Mouse (Mus musculus) stomach, embryonic 16.5 days (tissue): ENCODE measurements around the gene 2200002D01Rik. TPM values are rescaled to one million over a fixed set of nuclear protein-coding genes. Genes with fewer than 3 reads are reported as not detected.

Experiments
- ATAC-seq: fragments of 200-750 bp; cut with Nextera tagmentation; 2 replicates; pipeline ENCODE4 v1.8.0; 2017; ENCODE audit warnings: moderate number of reproducible peaks, moderate TSS enrichment; ENCODE audit not compliant: insufficient read depth, low FRiP score
- H3K27ac ChIP-seq: fragments of 300-500 bp; sonication (generic); 2 replicates; pipeline ENCODE4 v1.5.1; 2014; ENCODE audit warnings: low read length
- H3K27me3 ChIP-seq: fragments of 300-500 bp; sonication (generic); 2 replicates; pipeline ENCODE4 v1.6.1; 2014; ENCODE audit warnings: low read length, control low read depth, mixed read lengths; ENCODE audit not compliant: control insufficient read depth, insufficient read depth
- H3K36me3 ChIP-seq: fragments of 300-500 bp; sonication (generic); 2 replicates; pipeline ENCODE4 v1.6.1; 2014; ENCODE audit warnings: low read length; ENCODE audit not compliant: control insufficient read depth, insufficient read depth
- H3K4me1 ChIP-seq: fragments of 300-500 bp; sonication (generic); 2 replicates; pipeline ENCODE4 v1.6.1; 2014; ENCODE audit warnings: low read length, control low read depth, mixed read lengths; ENCODE audit not compliant: control insufficient read depth, insufficient read depth
- H3K4me2 ChIP-seq: fragments of 300-500 bp; sonication (generic); 2 replicates; pipeline ENCODE4 v1.6.1; 2014; ENCODE audit warnings: low read depth, low read length, mixed read lengths
- H3K4me3 ChIP-seq: fragments of 300-500 bp; sonication (generic); replicated peaks from 2 replicates; pipeline ENCODE4 v1.5.1; 2014; ENCODE audit warnings: mild to moderate bottlenecking, low read length
- H3K9ac ChIP-seq: fragments of 300-500 bp; sonication (generic); 2 replicates; pipeline ENCODE4 v1.6.1; 2014; ENCODE audit warnings: low read length
- H3K9me3 ChIP-seq: fragments of 300-500 bp; sonication (generic); replicated peaks from 2 replicates; pipeline ENCODE4 v1.6.1; 2016; ENCODE audit warnings: low read length, control low read depth; ENCODE audit not compliant: control insufficient read depth
- WGBS: fragments of 180-500 bp; shearing (Covaris S2); extraction: QIAGEN DNeasy Blood & Tissue Kit; methylation state at CpG from one replicate; pipeline ENCODE4 v1.1.7; 2014; 5-methylcytosine and 5-hydroxymethylcytosine counted together
- polyA plus RNA-seq: library from polyadenylated mRNA; unstranded; fragments of >200 nt; fragmentation: Nextera tagmentation; extraction: Ambion mirVana; gene quantifications from 2 replicates; pipeline ENCODE4 v1.2.1, GENCODE M21; 2015

2200002D01Rik gene
- polyA plus RNA-seq, 1 experiment from 2014 or later = 80.2 TPM

DNA sequence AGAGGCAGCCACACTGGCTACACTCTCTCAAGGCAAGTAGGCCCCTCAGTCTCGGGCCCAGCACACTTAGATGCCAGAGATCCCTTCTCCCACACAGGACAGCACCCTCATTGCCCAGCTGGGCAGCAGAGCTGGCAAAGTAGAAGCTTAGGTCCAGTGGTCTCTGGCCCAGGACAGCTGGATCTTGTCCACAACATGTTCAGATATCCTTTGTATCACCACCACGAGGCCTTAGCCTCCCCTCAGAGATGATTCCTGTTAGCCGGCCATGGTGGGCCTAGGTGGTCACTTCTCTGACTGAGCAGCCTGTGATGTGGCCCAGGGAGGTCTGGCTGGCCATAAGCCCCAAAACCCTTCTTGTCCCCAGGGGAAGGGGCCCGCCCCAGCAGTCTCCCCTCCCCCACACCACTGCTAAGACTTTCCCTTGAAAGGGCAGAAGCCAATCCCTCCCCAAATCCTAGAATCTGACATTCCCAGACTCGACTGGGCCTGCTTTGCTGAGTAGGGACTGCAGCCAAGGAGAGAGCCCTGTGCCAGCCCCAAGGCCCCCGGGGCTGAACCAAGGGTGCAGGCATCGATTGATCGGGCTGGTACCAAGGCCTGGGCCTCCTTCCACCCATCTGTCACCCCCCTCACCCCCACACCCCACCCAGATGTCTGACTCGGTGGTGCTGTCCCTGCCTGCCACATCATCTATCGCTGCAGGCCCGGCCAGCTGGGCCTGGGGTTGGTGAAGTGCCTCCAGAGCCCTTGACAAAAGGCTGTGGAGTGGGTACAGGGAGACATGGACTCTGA is 42.6 kb upstream of the 2200002D01Rik start:
- no peaks in the 10 kb centered on the region for H3K27me3 ChIP-seq
- peak overlapping the region; percentile 95 for H3K27ac ChIP-seq
- no peak for ATAC-seq
- H3K4me2 ChIP-seq = peak overlapping the region; percentile 86
- H3K4me1 ChIP-seq = peaks cover 38% of the 10 kb centered on the region
- peak overlapping the region; percentile 66 for H3K9ac ChIP-seq
- WGBS = 31% methylated on average over 11 of the region's 11 CpGs
- H3K4me3 ChIP-seq = peak overlapping the region; percentile 63
- H3K9me3 ChIP-seq = no peaks in the 10 kb centered on the region
- H3K36me3 ChIP-seq = no peaks in the 10 kb centered on the region

DNA sequence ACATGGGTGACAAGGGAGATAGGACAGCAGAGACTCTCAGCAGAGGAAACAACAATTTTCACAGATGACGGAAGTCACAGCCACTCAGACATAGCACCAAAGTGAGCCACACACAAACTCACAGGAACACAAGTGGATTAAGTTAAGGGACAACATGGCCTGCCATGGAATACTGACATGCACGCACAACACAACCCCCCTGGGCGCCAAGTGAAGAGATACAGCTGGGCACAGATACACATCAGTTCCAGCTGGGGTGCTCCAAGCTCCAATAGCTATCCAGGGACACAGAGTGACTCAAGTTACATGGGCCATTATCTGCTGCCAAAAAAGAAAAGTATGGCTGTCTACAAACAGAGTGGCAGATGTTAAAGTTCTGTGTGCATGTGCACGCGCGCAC is 41.6 kb upstream of the 2200002D01Rik start:
- Histone ChIP-seq H3K4me3 (peak overlapping the region; percentile 63), H3K4me1 (peaks cover 38% of the 10 kb centered on the region), H3K27ac (peak overlapping the region; percentile 95), H3K4me2 (peak overlapping the region; percentile 86), H3K27me3 (no peaks in the 10 kb centered on the region), H3K9ac (peak overlapping the region; percentile 79), H3K9me3 (no peaks in the 10 kb centered on the region), H3K36me3 (no peaks in the 10 kb centered on the region)
- no peak for ATAC-seq
- 67% methylated on average over 6 of the region's 6 CpGs for WGBS

- Histone ChIP-seq H3K9ac (peak within 1 kb of the TSS; percentile 79), H3K4me3 (peak within 1 kb of the TSS; percentile 63), H3K9me3 (no peaks in the 10 kb centered on the region), H3K27me3 (no peaks in the 10 kb centered on the region), H3K27ac (peak within 1 kb of the TSS; percentile 95), H3K4me2 (peak within 1 kb of the TSS; percentile 86), H3K36me3 (no peaks in the 10 kb centered on the region), H3K4me1 (peaks cover 38% of the 10 kb centered on the region)
- peak; percentile 30; the same call in 1 of the 2 replicates for ATAC-seq
- 1% methylated on average over 59 of the region's 59 CpGs for WGBS
Measured at GRCm38 (mm10) chr7:29288942-29289638, 40.8 kb upstream of the 2200002D01Rik start, which contains the start of gene Ppp1r14a. Gene Ppp1r14a, plus strand, starts transcription at chr7:29289308.

DNA sequence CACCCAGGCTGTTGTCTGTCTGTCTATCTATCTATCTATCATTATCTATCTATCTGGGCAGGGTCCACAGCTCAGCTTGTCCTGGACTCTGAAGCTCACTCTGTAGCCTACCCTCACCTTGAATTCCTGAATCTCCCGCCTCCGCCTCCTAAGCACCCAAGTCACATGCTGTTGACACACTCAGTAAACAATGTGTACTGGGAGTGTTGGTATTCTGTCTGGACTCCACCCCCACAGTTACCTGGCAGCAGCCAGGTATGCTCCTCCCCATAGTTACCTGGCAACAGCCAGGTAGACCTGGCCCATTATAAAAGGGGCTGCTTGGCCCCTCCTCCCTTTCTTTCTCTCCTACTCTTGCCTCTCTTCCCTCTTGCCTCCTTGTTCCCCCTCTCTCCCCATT is 39.8 kb upstream of the 2200002D01Rik start:
- 69% methylated on average over 2 of the region's 2 CpGs for WGBS
- H3K4me3 ChIP-seq = no peak overlapping the region
- peak overlapping the region; percentile 27; the same call in 1 of the 2 replicates for H3K27ac ChIP-seq
- H3K4me1 ChIP-seq = peaks cover 30% of the 10 kb centered on the region
- no peaks in the 10 kb centered on the region for H3K9me3 ChIP-seq
- ATAC-seq = peak; percentile 27; the same call in 1 of the 2 replicates
- no peaks in the 10 kb centered on the region for H3K36me3 ChIP-seq
- H3K9ac ChIP-seq = no peak overlapping the region
- no peaks in the 10 kb centered on the region for H3K27me3 ChIP-seq
- no peak overlapping the region for H3K4me2 ChIP-seq

DNA sequence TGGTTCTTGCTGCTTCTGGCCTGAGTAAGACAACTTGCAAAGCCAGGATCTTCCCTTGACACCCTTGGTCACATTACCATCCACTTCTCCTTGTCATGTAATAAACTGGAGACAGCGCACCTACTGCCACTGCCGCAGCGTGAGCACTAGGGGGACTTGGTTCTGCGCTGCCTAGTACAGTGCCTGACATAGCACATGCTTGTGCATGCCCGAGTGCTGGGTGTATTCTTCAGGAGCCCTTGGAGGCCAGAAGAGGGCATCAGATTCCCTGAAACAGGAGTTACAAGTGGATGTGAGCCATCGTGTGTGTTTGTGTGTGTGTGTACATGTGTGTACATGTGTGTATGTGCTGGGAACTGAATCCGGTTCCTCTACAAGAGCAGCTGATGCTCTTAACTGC is 39.2 kb upstream of the 2200002D01Rik start:
- Histone ChIP-seq H3K4me1 (peaks cover 24% of the 10 kb centered on the region), H3K4me2 (no peak overlapping the region), H3K9me3 (no peaks in the 10 kb centered on the region), H3K36me3 (no peaks in the 10 kb centered on the region), H3K27me3 (peaks cover 1% of the 10 kb centered on the region; the same call in 1 of the 2 replicates), H3K9ac (no peak overlapping the region), H3K4me3 (no peak overlapping the region), H3K27ac (peak overlapping the region; percentile 27; the same call in 1 of the 2 replicates)
- no peak for ATAC-seq
- WGBS = 84% methylated on average over 7 of the region's 7 CpGs

DNA sequence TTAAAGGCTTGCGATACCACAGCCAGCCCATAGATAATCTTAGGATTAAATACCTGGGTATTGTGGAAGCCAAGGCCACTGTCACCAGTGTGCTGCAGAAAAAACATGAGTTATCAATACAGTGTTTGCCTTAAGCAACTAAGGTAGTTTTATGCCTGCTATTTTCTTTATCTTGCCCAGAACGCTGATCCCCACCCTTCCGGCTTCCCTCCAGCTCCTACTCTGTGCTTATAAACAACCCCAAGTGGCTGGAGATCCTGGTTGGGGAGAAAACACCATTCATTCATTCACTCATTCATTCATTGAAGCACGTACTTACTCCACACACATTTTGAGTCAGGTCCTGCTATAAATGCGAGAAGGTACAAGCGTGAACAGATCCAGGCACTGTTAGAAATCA is 36.3 kb upstream of the 2200002D01Rik start:
- Histone ChIP-seq H3K9ac (no peak overlapping the region), H3K27ac (no peak overlapping the region), H3K36me3 (no peaks in the 10 kb centered on the region), H3K4me3 (no peak overlapping the region), H3K9me3 (no peaks in the 10 kb centered on the region), H3K4me2 (no peak overlapping the region), H3K4me1 (peaks cover 8% of the 10 kb centered on the region; the same call in 1 of the 2 replicates), H3K27me3 (peaks cover 9% of the 10 kb centered on the region; the same call in 1 of the 2 replicates)
- no peak for ATAC-seq
- 78% methylated on average over 6 of the region's 6 CpGs for WGBS

GRCm38 (mm10) chr7:29283876-29284275 is 35.6 kb upstream of the 2200002D01Rik start:
- ATAC-seq = no peak
- Histone ChIP-seq H3K9me3 (no peaks in the 10 kb centered on the region), H3K36me3 (no peaks in the 10 kb centered on the region), H3K4me3 (no peak overlapping the region), H3K27me3 (peaks cover 9% of the 10 kb centered on the region; the same call in 1 of the 2 replicates), H3K4me1 (peaks cover 8% of the 10 kb centered on the region; the same call in 1 of the 2 replicates), H3K27ac (no peak overlapping the region), H3K4me2 (no peak overlapping the region), H3K9ac (no peak overlapping the region)
- WGBS = 71% methylated on average over 4 of the region's 4 CpGs

DNA sequence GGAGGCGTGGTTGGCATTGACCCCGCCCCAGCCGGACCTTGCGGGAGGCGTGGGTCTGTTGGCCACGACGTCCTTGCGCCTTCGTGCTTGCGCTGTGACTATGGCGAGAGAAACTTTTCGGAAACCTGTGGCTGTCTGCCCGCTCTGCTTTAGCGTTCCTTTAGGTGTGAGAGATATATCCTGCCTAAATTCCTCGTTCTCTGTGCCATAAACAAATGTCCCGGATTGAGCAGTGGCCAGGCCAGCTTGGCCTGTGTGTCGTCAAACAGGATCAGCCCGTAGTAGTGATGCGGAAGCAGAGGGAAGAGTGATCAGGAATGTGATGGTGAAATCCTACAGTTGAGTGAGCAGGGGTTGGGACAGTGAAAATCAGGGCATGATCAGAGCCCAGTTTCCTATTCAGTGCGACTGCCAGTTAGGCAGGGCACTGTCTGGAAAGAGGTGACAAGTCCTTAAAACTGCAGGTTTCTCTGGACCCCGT is 33.8 kb upstream of the 2200002D01Rik start:
- Histone ChIP-seq H3K4me3 (peak overlapping the region; percentile 60), H3K36me3 (no peaks in the 10 kb centered on the region), H3K27ac (peak overlapping the region; percentile 86), H3K4me1 (peaks cover 6% of the 10 kb centered on the region; the same call in 1 of the 2 replicates), H3K27me3 (peaks cover 9% of the 10 kb centered on the region; the same call in 1 of the 2 replicates), H3K9ac (peak overlapping the region; percentile 79), H3K4me2 (peak overlapping the region; percentile 81), H3K9me3 (no peaks in the 10 kb centered on the region)
- peak; percentile 59 for ATAC-seq
- 8% methylated on average over 21 of the region's 21 CpGs for WGBS
